Mouse (Mus musculus) heart, embryonic 13.5 days (tissue): ENCODE data around the gene Psma5. TPM values are rescaled to one million over a fixed set of nuclear protein-coding genes. Genes with fewer than 3 reads are reported as not detected.

ENCODE experiments used
- ATAC-seq: fragments of 200-750 bp; cut with Nextera tagmentation; 2 replicates; pipeline ENCODE4 v1.8.0; 2017; ENCODE audit warnings: moderate TSS enrichment; ENCODE audit not compliant: insufficient number of reproducible peaks, low FRiP score, low TSS enrichment; ENCODE audit errors: extremely low read depth
- H3K27ac ChIP-seq: fragments of 300-500 bp; sonication (generic); replicated peaks from 2 replicates; pipeline ENCODE4 v1.5.1; 2015; ENCODE audit warnings: moderate library complexity, mild to moderate bottlenecking, inconsistent platforms
- H3K27me3 ChIP-seq: fragments of 300-500 bp; sonication (generic); replicated peaks from 2 replicates; pipeline ENCODE4 v1.6.1; 2015; ENCODE audit warnings: mild to moderate bottlenecking, inconsistent platforms
- H3K36me3 ChIP-seq: fragments of 300-500 bp; sonication (generic); 2 replicates; pipeline ENCODE4 v1.6.1; 2015; ENCODE audit warnings: mild to moderate bottlenecking, inconsistent platforms
- H3K4me1 ChIP-seq: fragments of 300-500 bp; sonication (generic); 2 replicates; pipeline ENCODE4 v1.6.1; 2015; ENCODE audit warnings: inconsistent platforms
- H3K4me2 ChIP-seq: fragments of 300-500 bp; sonication (generic); 2 replicates; pipeline ENCODE4 v1.6.1; 2015; ENCODE audit warnings: inconsistent platforms, mild to moderate bottlenecking, moderate library complexity
- H3K4me3 ChIP-seq: fragments of 300-500 bp; sonication (generic); 2 replicates; pipeline ENCODE4 v1.5.1; 2015; ENCODE audit warnings: moderate library complexity, mild to moderate bottlenecking, inconsistent platforms
- H3K9ac ChIP-seq: fragments of 300-500 bp; sonication (generic); 2 replicates; pipeline ENCODE4 v1.6.1; 2015; ENCODE audit warnings: inconsistent platforms, mild to moderate bottlenecking, moderate library complexity
- H3K9me3 ChIP-seq: fragments of 300-500 bp; sonication (generic); 2 replicates; pipeline ENCODE4 v1.6.1; 2016; ENCODE audit warnings: inconsistent platforms
- WGBS: fragments of 180-500 bp; shearing (Covaris S2); methylation state at CpG from one replicate; pipeline ENCODE4 v1.1.7; 2015; ENCODE audit warnings: mixed read lengths; 5-methylcytosine and 5-hydroxymethylcytosine counted together
- polyA plus RNA-seq: library from polyadenylated mRNA; unstranded; fragments of >200 nt; fragmentation: Nextera tagmentation; extraction: Ambion mirVana; gene quantifications from 2 replicates; pipeline ENCODE4 v1.2.1, GENCODE M21; 2015

Psma5 gene
- polyA plus RNA-seq, 1 experiment from 2014 or later: 213 TPM

GRCm38 (mm10) chr3:108296220-108297049 is 39.7 kb downstream of the Psma5 start:
- 9% methylated on average over 14 of the region's 14 CpGs for WGBS
- Histone ChIP-seq H3K4me1 (peaks cover 68% of the 10 kb centered on the region), H3K27me3 (no peaks in the 10 kb centered on the region), H3K27ac (peak overlapping the region; percentile 89), H3K4me3 (peak overlapping the region; percentile 16; the same call in 1 of the 2 replicates), H3K4me2 (peak overlapping the region; percentile 66), H3K36me3 (no peaks in the 10 kb centered on the region; the same call in 1 of the 2 replicates), H3K9me3 (no peaks in the 10 kb centered on the region), H3K9ac (peak overlapping the region; percentile 69)
- ATAC-seq: no peak; the same call in 1 of the 2 replicates

GRCm38 (mm10) chr3:108297050-108297419 is 40.3 kb downstream of the Psma5 start:
- Histone ChIP-seq H3K36me3 (no peaks in the 10 kb centered on the region), H3K27ac (peak overlapping the region; percentile 89), H3K4me1 (peaks cover 62% of the 10 kb centered on the region), H3K9me3 (no peaks in the 10 kb centered on the region), H3K27me3 (no peaks in the 10 kb centered on the region), H3K4me3 (0 out of 2 replicates have a peak overlapping the region, but pooled peaks have one; percentile 7), H3K9ac (peak overlapping the region; percentile 69), H3K4me2 (peak overlapping the region; percentile 66)
- 61% methylated on average over 7 of the region's 7 CpGs for WGBS
- no peak for ATAC-seq

GRCm38 (mm10) chr3:108297603-108298553 is 41.2 kb downstream of the Psma5 start:
- 43% methylated on average over 7 of the region's 7 CpGs for WGBS
- no peak overlapping the region for H3K4me2 ChIP-seq
- H3K4me1 ChIP-seq: peaks cover 60% of the 10 kb centered on the region
- no peak for ATAC-seq
- no peaks in the 10 kb centered on the region for H3K27me3 ChIP-seq
- H3K36me3 ChIP-seq: no peaks in the 10 kb centered on the region
- H3K4me3 ChIP-seq: no peak overlapping the region
- H3K9me3 ChIP-seq: no peaks in the 10 kb centered on the region
- H3K27ac ChIP-seq: peak overlapping the region; percentile 48
- H3K9ac ChIP-seq: peak overlapping the region; percentile 33; the same call in 1 of the 2 replicates

- no peaks in the 10 kb centered on the region for H3K27me3 ChIP-seq
- no peak for ATAC-seq
- 76% methylated on average over 6 of the region's 6 CpGs for WGBS
- no peaks in the 10 kb centered on the region for H3K36me3 ChIP-seq
- no peak overlapping the region for H3K4me2 ChIP-seq
- H3K4me3 ChIP-seq: no peak overlapping the region
- no peak overlapping the region for H3K9ac ChIP-seq
- H3K9me3 ChIP-seq: no peaks in the 10 kb centered on the region
- peaks cover 41% of the 10 kb centered on the region for H3K4me1 ChIP-seq
- no peak overlapping the region for H3K27ac ChIP-seq
These were observed 43.8 kb downstream of the Psma5 start for GRCm38 (mm10) chr3:108300455-108301030.

GRCm38 (mm10) chr3:108303683-108304082 is 47.0 kb downstream of the Psma5 start:
- Histone ChIP-seq H3K36me3 (no peaks in the 10 kb centered on the region), H3K27ac (no peak overlapping the region), H3K4me3 (no peak overlapping the region), H3K4me2 (no peak overlapping the region), H3K9me3 (no peaks in the 10 kb centered on the region), H3K4me1 (peaks cover 37% of the 10 kb centered on the region), H3K27me3 (no peaks in the 10 kb centered on the region), H3K9ac (no peak overlapping the region)
- ATAC-seq: no peak
- WGBS: 79% methylated on average over 8 of the region's 8 CpGs

GRCm38 (mm10) chr3:108304747-108305146 is 48.0 kb downstream of the Psma5 start:
- H3K9ac ChIP-seq: 0 out of 2 replicates have a peak overlapping the region, but pooled peaks have one; percentile 7
- H3K27ac ChIP-seq: no peak overlapping the region
- H3K9me3 ChIP-seq: no peaks in the 10 kb centered on the region
- no peaks in the 10 kb centered on the region for H3K27me3 ChIP-seq
- no peaks in the 10 kb centered on the region for H3K36me3 ChIP-seq
- H3K4me1 ChIP-seq: peaks cover 36% of the 10 kb centered on the region
- H3K4me3 ChIP-seq: no peak overlapping the region
- 81% methylated on average over 4 of the region's 4 CpGs for WGBS
- no peak overlapping the region for H3K4me2 ChIP-seq
- no peak for ATAC-seq

- peak overlapping the region; percentile 90 for H3K27ac ChIP-seq
- H3K4me2 ChIP-seq: peak overlapping the region; percentile 56
- H3K4me1 ChIP-seq: peaks cover 43% of the 10 kb centered on the region
- H3K9ac ChIP-seq: peak overlapping the region; percentile 69
- H3K27me3 ChIP-seq: no peaks in the 10 kb centered on the region
- H3K9me3 ChIP-seq: no peaks in the 10 kb centered on the region
- ATAC-seq: no peak
- 28% methylated on average over 3 of the region's 3 CpGs for WGBS
- H3K4me3 ChIP-seq: peak overlapping the region; percentile 24
- peaks cover 3% of the 10 kb centered on the region; the same call in 1 of the 2 replicates for H3K36me3 ChIP-seq
These were observed 49.7 kb downstream of the Psma5 start for GRCm38 (mm10) chr3:108306387-108306786.

- Histone ChIP-seq H3K4me2 (no peak overlapping the region), H3K9me3 (no peaks in the 10 kb centered on the region), H3K36me3 (peaks cover 12% of the 10 kb centered on the region), H3K27ac (no peak overlapping the region), H3K27me3 (no peaks in the 10 kb centered on the region), H3K9ac (no peak overlapping the region), H3K4me3 (no peak overlapping the region), H3K4me1 (peaks cover 43% of the 10 kb centered on the region)
- no peak for ATAC-seq
- WGBS: 79% methylated on average over 6 of the region's 6 CpGs
These were observed 50.8 kb downstream of the Psma5 start for GRCm38 (mm10) chr3:108307485-108307884.

GRCm38 (mm10) chr3:108310921-108311341 is 54.2 kb downstream of the Psma5 start:
- H3K27me3 ChIP-seq: no peaks in the 10 kb centered on the region
- no peak overlapping the region for H3K9ac ChIP-seq
- 0 out of 2 replicates have a peak overlapping the region, but pooled peaks have one; percentile 3 for H3K27ac ChIP-seq
- peaks cover 24% of the 10 kb centered on the region for H3K36me3 ChIP-seq
- H3K4me1 ChIP-seq: peaks cover 46% of the 10 kb centered on the region
- no peak for ATAC-seq
- H3K4me3 ChIP-seq: no peak overlapping the region
- H3K4me2 ChIP-seq: no peak overlapping the region
- H3K9me3 ChIP-seq: no peaks in the 10 kb centered on the region

- WGBS: 66% methylated on average over 4 of the region's 4 CpGs
- H3K27me3 ChIP-seq: no peaks in the 10 kb centered on the region
- peaks cover 38% of the 10 kb centered on the region for H3K4me1 ChIP-seq
- H3K27ac ChIP-seq: no peak overlapping the region
- no peak for ATAC-seq
- peaks cover 26% of the 10 kb centered on the region for H3K36me3 ChIP-seq
- H3K9ac ChIP-seq: no peak overlapping the region
- no peaks in the 10 kb centered on the region for H3K9me3 ChIP-seq
- H3K4me2 ChIP-seq: no peak overlapping the region
- H3K4me3 ChIP-seq: no peak overlapping the region
These were observed 55.0 kb downstream of the Psma5 start for GRCm38 (mm10) chr3:108311688-108312087.

GRCm38 (mm10) chr3:108312414-108312813 is 55.7 kb downstream of the Psma5 start:
- Histone ChIP-seq H3K27ac (no peak overlapping the region), H3K9me3 (no peaks in the 10 kb centered on the region), H3K36me3 (peaks cover 26% of the 10 kb centered on the region), H3K4me1 (peaks cover 34% of the 10 kb centered on the region), H3K27me3 (no peaks in the 10 kb centered on the region), H3K4me2 (no peak overlapping the region), H3K4me3 (no peak overlapping the region), H3K9ac (no peak overlapping the region)
- no peak for ATAC-seq
